Mouse (Mus musculus) gastrocnemius, postnatal 25 days (tissue): ENCODE measurements at regions not wholly inside any gene's neighbourhood (a gene's known extent, or its start where the extent isn't known, plus 50 kb on each side); places are given as distances from the start of the nearest gene placed in this dataset.

Experiments used
- DNase-seq: peaks from one replicate; pipeline ENCODE4 v3.0.0; 2022

DNA sequence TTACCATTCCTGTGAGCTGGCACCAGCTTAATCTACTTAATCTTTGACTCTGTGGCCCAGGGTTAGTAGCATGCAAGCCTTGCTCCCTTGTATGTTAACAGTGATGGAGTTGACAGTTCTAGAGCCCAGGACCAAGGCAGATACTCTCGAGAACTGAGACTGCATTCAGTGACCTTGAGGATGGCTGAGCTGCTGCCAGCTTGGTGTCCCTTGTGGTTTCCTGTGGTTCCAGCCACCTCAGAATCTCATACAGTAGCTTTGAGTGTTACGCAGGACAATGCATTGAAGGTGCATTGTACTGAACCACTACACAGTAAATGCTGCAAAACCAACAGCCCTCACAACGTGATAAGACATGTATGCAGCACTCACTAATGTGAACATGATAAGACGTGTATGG lies 90.6 kb downstream of the Zfp706 start:
- no peak for DNase-seq

DNA sequence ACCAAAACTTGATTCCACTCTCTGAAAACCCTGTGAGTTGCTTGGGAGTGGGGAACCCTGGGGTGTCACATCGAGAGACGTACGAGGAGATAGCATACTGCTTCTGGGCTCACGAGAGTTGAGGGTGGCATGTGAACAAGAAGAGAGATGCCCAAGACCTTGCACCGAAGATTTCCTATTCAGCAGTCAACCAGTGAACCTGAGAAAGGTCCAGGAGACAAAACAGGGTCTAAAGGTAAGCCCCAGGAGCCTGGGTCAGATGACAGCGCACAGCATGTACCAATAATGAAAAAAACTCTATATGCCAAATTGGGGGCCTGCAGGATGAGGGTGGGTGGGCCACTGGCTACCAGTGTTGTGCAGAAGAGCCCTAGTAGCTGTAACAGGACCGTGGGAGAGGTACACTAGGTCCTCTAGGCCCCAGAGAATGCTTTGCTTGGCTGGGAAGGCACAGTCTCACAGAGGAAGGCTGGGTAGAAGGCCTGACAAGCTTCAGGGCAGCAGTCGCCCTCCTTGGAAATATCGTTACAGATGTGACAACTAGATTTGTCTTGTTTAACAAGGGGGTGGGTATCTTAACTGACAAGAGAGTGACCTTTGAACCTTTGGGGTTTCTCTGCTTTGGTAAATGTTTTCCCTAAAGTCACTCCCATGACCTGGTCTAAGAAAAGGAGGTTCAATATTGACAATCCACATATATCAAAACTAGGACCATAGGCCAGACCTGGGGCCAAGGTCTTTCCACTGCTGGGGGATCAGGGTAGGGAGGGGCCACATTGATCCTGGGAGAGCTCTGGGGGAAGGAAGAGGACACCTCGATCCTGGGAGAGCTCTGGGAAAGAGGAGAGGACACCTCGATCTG lies 93.1 kb downstream of the Zfp706 start:
- DNase-seq: no peak

DNA sequence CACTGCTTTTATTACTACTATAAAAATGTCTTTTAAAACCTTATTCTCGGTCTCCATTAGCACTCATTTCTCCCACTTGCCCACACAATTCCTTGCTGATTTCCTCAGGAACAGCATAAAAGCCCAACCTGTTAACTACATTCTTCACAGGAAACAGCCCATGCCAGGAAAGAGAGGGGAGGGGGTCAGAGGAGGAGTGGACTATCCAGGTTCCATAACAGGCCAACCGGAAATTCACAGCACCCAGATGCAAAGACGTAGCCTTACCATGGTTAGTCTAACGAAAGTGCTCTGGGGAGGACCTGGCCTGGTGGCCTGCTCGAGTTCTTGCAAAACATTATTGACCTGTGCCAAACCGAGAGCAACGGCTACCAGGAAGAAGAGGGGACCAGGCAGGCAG lies 94.3 kb downstream of the Zfp706 start:
- DNase-seq: no peak

DNA sequence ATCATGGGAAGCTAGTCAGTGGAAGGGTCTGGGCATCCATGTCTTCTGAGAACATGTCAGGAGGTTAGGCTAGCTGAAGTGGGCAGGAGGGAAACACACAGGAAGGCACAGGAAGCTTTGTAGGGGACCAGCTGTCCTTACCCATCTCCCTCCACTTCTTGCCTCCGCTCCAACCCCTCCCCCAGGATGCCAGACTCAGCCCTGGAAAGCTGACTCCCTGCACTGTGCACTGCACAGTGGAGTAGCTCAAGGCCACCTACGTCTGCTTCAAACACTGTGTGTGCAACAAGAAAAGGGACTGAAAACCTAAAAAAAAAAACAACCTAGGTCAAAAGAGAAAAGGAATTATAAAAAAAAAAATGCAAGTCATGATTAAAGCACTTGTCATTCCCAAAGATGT lies 97.3 kb downstream of the Zfp706 start:
- no peak for DNase-seq

DNA sequence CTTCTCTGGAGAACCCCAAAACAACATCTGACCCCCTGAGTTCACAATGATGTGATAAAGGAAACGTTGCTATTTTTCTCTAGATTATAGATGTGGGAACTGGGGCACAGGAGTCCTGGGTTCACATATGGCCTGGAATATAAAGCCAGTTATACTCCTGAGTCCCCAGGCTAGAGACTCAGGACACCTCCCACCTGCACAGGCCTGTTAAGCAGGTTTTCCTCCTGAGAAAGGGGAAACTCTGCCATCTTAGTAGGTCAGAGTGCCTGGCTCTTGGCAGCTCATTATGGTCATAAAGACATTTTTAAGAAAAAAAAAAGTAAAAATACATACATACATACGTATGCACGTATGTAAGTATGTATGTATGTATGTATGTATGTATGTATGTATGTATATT lies 98.1 kb downstream of the Zfp706 start:
- DNase-seq: no peak

DNA sequence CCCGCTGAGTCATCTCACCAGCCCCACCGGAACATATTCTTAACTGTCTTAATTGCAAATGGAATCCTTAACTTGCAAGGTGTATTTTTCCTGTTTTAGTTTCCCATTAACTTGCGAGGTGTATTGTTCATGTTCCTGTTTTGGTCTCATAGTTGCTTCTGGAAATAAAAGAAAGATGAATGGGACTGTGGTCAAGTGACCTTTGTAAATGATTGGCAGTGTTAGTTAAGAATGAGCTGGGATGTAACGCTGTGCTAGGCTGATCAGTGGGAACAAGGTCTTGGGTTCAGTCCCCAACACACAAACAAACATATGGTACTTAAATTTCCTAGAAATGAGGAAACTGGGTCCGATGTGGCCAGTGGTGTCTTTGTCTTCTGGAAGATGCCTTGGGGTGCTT lies 100.8 kb downstream of the Zfp706 start:
- DNase-seq: no peak

DNA sequence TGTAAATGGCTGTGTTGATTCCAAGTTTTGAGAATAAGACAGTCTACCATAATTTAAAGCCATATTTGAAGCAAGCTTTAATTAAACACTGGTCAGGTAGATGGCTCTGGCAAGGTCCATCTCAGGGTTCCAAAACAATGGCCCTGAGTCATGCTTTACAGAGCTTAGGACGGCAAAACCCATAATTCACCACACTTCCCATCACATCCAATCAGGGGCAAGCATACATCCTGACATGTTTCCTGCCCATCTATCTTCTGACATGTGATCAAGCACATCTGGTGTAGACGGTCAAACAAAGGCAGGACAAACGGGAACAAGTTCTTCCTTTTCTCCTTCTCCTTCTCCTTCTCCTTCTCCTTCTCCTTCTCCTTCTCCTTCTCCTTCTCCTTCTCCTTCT lies 101.5 kb downstream of the Zfp706 start:
- no peak for DNase-seq

DNA sequence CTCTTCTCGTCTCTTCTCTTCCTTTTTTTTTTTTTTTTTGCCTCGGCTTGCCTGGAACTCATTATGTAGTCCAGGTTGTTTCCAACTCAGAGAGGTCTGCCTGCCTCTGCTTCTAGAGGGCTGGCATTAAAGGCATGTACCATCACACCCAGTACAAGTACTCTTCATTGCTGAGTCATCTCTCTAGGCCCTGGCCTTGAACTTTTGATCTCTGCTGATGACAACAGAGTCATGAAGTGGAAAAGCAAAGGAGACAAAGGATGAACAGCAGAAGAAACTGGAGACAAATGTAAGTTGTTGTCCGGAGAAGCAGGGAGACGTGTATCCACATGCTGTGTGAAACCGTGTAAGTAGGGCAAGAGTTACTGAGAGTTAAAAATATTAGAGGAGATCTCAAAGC lies 103.7 kb downstream of the Zfp706 start:
- no peak for DNase-seq

DNA sequence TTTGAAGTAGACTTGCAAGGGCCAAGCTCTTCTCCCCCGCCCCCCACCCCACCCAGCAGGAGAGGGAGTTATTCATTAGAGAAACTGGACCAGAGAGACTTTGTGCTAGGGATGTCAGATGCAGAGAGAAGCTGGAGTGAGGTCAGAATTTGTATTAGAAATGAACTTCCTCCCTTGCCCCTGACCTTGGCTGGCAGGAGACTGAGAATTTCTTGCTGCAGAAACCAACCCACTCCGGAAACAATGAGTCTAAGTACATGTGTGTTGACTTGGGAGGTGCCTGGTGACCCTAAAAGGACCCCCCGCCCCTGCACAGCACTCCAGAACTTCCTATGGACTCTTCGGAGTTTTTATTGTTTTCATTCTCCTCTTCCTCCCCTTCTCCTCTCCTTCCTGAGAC lies 104.3 kb downstream of the Zfp706 start:
- DNase-seq: no peak

DNA sequence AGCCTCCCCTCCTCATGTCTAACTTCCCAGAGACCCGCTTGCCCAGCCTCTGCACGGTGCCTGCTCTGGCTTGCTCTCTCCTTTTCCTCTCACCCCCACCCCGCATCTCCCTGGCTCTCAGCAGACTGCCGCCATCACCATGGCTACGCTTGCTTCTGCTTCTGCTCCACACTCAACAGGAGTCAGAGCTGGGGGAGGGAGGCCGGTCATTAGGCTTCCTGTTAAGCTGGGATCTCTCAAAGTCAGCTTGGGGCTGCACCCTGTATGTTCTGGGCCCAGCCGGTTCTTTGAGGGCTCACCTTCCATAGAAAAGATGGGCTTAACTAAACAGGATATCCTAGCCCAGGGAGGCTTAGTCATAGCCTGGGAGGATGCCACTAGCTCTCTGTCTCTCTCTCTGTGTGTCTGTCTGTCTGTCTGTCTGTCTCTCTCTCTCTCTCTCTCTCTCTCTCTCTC lies 105.7 kb downstream of the Zfp706 start:
- no peak for DNase-seq

DNA sequence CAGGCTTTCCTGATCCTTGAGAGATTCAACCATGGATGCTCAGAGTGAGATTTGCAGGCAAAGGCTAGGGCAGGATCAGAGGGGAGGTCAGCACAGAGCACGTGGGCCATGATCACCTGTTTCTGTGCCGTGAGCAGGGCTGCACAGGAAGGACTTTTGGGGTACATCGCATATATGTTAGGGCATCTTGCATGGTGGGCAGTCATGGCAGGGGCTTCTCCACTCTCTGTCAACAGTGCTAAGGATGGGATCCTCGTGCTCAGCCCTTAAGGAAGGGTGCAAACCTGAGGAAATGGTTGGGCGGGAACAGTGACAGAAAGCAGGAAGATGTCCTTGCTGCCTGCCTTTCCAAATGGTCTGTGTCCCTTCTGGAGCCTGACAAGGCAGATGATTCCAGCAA lies 106.2 kb downstream of the Zfp706 start:
- no peak for DNase-seq

DNA sequence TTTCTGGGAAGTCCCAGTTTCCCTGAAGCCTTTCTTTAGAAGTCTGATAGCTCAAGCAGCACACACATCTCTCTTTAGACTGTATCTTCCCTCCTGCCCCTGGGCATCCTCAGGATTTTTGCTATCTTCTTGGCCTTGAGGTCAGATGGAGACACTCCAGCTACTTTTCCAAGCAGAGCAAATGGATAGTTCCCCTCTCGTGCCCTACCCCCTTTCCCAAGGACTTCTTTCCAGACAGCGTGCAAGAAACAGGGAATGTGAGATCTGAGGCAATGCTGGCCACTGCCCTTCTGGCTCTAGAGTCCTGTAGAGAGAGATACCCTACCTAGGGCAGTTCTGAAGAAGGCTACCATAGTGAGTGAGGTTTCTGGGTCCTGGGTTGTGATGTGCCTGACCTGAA lies 106.6 kb downstream of the Zfp706 start:
- DNase-seq: no peak

DNA sequence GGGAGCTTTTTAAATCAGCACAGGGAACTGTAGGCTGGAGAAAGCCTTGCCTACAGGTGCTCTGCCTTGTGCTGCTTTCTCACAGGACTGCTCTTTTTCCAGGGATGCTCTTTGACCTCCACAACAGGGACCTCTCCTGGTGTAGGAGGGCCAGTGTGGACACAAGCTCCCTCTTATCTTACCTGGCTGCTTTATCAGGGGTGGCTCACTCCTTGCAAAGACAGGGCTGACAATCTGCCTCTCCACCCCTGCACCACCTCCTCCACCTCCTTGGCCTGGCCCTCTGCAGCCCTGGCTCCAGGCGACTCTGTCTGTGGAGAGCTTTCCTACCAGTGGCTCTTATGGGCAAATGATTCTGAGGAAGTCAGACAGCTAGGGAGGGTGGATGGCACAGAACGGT lies 107.7 kb downstream of the Zfp706 start:
- no peak for DNase-seq

DNA sequence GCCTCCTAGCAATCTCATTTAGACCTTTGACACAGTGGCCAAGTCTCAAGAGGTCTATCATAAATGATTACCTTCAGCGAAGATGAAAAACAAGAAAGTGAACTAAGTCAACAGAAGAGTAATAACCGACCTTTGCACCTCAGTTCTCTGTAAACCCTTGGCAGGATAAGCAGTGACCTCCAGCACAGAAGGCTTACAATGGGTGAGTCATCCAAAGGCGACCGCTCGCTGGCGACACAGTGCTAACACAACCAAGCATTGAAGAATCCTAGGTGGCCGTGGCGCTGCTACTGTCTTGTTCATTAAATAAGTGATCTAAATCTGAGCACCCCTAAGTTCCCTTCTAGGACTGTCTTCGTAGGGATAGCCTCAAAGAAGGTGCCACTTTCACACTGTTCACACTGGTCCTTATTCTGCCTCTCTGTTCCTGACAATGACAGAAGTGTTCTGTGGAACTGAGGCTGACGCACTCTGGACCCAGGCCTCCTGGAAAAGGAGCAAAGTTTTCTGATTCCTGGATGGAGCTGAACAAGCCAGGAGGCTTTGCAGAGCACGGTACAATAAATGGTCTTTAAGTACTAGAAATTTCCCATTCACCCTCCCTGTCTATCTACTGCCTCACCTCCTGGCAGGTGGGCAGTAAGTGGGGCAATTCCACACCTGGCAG lies 108.6 kb downstream of the Zfp706 start:
- DNase-seq: no peak

DNA sequence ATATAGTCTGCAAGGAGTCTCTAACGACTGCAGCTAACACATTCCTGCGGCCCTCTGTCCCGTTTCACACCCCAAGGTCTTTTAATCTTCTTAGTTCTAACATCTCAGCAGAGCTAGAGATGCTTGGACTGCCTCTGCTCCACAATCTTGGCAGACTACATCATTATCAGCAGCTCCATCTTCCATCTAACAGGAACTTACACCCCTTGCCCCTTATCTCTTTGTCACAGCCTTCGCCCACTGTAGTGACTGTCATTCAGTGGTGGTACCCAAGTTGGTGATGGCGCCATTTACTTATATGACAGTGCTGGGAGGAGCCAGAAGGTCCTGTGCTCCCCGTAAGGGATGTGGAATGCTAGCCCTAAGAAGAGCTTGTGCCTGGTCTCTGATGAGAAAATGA lies 109.2 kb downstream of the Zfp706 start:
- DNase-seq: no peak

DNA sequence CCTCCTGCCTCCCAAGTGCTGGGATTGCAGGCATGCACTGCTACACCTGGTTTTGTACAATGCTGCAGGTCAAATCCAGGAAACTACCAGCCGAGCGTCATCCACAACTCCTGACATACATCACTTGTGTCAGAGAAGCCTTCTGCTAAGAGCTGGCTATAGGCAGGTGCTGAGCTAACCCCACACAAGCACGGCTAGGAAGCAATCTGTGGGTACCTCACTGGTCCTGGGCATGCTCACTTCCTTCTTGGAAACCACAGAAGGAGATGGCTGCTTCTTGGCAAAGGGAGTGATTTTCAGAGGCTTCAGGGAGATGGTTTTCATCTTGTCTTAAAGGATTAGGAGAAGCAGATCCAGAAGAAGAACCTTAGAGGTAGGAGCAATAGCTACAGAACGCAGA lies 111.3 kb downstream of the Zfp706 start:
- no peak for DNase-seq

DNA sequence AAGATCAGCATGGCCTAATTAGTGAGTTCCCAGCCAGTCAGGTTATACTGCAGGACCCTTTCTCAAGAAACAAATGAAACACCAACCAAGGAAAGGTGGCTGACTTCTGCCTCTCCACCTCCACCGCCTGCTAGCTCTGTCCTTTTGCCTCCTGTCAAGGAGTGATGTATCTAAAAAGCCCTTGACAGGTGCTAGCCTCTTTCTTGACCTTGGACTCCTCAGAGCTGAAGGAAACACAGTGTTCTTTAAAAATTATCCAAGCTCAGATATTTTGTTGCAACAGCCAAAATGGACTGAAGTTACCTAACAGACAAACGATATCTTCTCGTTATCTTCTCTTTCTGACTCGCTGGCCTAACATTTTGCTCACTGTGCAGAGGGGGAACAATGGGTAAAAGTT lies 112.5 kb downstream of the Zfp706 start:
- DNase-seq: no peak

DNA sequence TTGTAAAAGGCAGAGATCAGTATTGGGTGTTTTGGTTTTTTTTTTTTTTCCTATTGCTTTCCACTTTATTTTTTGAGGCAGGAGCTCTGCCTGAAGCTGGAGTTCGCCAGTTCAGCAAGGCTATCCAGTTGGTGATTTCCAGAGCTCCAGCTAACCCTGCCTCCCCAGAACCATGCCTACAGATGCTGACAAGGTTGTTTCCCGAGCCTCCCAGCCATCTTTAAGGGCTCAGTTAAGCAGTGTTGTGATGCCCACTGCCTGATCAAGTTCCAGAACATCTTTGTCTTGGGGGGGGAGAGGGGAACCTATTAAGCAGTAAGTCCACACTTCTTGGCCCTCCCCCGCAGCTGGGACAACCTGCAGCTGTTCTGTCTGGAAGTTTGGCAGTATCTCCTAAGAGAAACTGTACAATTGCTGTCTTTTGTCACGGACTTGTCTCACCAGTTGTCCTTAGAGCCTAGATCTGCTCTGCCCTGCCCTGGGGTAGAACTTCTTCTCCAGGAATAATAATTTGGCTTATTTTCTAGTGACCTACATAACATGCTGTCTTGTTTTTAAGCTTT lies 114.1 kb downstream of the Zfp706 start:
- no peak for DNase-seq

DNA sequence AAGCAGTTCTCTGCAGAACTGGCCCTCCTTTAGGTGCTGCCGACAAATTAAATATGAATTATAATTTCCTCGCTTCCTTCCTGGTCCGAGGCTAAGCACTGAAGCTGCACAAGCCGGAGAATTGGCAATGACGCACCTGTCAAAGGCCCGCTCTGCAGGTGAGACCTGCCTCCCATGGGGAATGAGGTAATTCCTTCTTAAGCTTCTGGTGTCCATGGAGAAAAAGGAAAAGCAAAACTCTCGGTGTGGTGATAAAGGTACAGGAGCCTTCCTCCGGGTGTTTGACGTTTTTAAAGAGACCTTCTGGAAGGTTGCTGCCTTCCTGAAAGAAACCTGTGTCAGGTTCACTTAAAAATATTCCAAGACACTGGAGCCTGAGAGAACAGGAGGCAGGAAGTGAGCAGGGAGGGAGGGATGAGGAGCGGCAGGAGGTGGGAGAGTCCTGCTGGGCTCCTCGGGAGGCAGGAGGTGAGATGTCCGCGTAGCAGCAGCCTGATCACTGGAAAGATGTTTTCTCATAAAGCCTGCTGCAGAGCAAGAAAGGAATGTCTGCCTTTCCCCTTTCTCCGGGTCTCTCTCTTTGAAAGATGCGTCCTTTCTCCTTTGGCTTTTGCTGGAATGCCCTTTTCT lies 114.9 kb downstream of the Zfp706 start:
- DNase-seq: no peak

DNA sequence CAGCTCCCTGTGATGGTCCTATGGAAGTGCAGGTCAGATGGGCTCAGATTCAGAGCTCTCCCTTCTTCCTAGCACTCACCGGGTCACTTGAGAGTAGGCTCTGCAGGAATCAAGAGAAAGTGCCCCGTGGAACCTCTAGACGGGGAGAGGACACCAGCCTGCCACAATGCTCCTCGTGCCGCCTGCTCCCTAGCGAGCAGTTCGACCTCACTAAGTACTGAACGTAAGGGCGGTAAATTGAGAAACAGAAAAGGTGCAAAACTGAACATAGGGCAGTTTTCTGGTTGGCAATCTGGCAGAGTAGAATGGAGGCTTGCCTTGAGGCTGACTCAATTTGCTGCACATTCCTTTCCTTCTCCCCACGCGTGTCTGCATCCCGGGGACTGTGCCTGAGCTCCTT lies 115.7 kb downstream of the Zfp706 start:
- DNase-seq: no peak

DNA sequence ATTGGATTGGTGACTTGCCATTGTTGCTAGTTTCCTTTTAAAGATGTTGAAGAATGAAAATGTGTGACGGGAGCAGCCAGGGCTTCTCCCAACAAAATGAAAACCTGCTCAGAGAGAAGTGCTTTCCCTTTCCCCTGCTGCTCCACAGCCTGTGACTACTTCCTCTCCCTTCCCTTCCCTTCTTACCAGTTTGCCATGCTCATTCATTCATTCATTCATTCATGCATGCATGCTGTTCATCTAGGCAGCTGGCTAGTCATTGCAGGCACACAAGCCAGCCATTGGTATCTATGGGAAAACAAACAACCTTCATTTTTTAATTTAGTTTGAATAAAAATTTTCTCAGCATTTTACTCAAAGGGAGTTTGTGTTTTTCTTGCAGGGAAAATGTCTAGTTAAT lies 116.3 kb downstream of the Zfp706 start:
- no peak for DNase-seq

DNA sequence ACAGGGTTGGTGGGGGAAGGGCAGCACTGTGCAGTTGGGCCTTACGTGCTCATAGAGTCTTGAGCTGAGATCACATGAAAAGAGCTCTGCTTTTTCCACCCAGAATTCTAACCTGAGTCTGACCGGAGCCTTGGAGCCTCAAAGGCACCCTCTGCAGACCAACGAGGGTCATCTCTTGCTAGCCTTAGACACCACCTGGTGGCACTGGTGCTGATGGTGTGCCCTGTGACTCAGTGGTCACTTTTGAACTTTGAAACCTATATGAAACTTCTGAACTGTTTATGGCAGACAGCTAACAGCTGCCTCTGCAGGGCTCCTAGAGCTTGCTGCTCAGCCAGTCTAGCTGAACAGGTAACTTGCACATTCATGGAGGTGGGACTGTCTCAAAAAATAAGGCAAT lies 118.5 kb downstream of the Zfp706 start:
- no peak for DNase-seq
